Mouse (Mus musculus) lung, embryonic 14.5 days (tissue): ENCODE measurements around the gene Mroh8. TPM values are rescaled to one million over a fixed set of nuclear protein-coding genes. Genes with fewer than 3 reads are reported as not detected.

ENCODE experiments used
- ATAC-seq: fragments of 200-750 bp; cut with Nextera tagmentation; 2 replicates; pipeline ENCODE4 v1.8.0; 2017; ENCODE audit warnings: mild to moderate bottlenecking, moderate TSS enrichment, moderate library complexity; ENCODE audit not compliant: insufficient read depth
- DNase-seq: peaks from one replicate; pipeline ENCODE4 v3.0.0-alpha.2; 2015
- H3K27ac ChIP-seq: fragments of 300-500 bp; sonication (generic); 2 replicates; pipeline ENCODE4 v1.5.1; 2014; ENCODE audit warnings: low read depth, mild to moderate bottlenecking, moderate library complexity
- H3K27me3 ChIP-seq: fragments of 300-500 bp; sonication (generic); 2 replicates; pipeline ENCODE4 v1.6.1; 2014; ENCODE audit warnings: low read length, control low read depth; ENCODE audit not compliant: insufficient read depth
- H3K36me3 ChIP-seq: fragments of 300-500 bp; sonication (generic); 2 replicates; pipeline ENCODE4 v1.6.1; 2014; ENCODE audit warnings: control low read depth; ENCODE audit not compliant: insufficient read depth
- H3K4me1 ChIP-seq: fragments of 300-500 bp; sonication (generic); 2 replicates; pipeline ENCODE4 v1.6.1; 2014; ENCODE audit warnings: antibody characterized with exemption, control low read depth; ENCODE audit not compliant: insufficient read depth
- H3K4me2 ChIP-seq: fragments of 300-500 bp; sonication (generic); 2 replicates; pipeline ENCODE4 v1.6.1; 2014; ENCODE audit warnings: mild to moderate bottlenecking
- H3K4me3 ChIP-seq: fragments of 300-500 bp; sonication (generic); 2 replicates; pipeline ENCODE4 v1.5.1; 2014; ENCODE audit warnings: low read depth, low read length
- H3K9ac ChIP-seq: fragments of 300-500 bp; sonication (generic); 2 replicates; pipeline ENCODE4 v1.6.1; 2014
- H3K9me3 ChIP-seq: fragments of 300-500 bp; sonication (generic); 2 replicates; pipeline ENCODE4 v1.6.1; 2016; ENCODE audit warnings: low read depth, low read length, control low read depth
- CTCF ChIP-seq: IDR thresholded peaks from 2 replicates; pipeline ENCODE4 v1.5.1; 2016; ENCODE audit warnings: antibody characterized with exemption, low read depth
- WGBS: fragments of 180-500 bp; shearing (Covaris S2); extraction: QIAGEN DNeasy Blood & Tissue Kit; methylation state at CpG from one replicate; pipeline ENCODE4 v1.1.7; 2014; 5-methylcytosine and 5-hydroxymethylcytosine counted together
- polyA plus RNA-seq: library from polyadenylated mRNA; unstranded; fragments of >200 nt; fragmentation: Nextera tagmentation; extraction: Ambion mirVana; gene quantifications from 2 replicates; pipeline ENCODE4 v1.2.1, GENCODE M21; 2014

Mroh8 gene
- polyA plus RNA-seq, 1 experiment from 2014 or later, result 0.43 TPM

DNA sequence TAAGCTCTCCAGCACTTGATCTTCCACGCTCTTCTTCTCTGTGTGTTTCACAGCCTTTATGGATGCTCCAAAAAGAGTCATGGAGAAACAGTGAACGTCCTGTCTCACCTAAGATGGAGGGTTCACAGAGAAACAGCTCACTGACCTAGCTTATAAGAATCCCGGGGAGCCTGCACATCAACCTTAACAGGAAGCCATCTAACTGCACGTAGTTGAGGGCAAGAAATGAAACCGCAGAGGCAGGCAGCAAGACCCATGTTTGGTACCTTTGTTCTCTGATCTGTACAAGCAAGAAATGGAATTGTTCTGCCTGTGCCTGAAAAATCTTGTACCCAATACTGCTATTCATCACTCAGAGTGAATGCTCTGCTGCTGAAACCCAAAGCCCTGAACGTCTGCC, 59.2 kb downstream of the Mroh8 start:
- no peak overlapping the region for H3K27ac ChIP-seq
- no peak for TF ChIP-seq CTCF
- no peak overlapping the region for H3K9ac ChIP-seq
- no peak for ATAC-seq
- no peak for DNase-seq
- H3K4me1 ChIP-seq, result no peaks in the 10 kb centered on the region
- no peak overlapping the region for H3K4me3 ChIP-seq
- WGBS, result 81% methylated on average over 6 of the region's 6 CpGs
- no peaks in the 10 kb centered on the region for H3K36me3 ChIP-seq
- no peaks in the 10 kb centered on the region for H3K27me3 ChIP-seq
- H3K4me2 ChIP-seq, result no peak overlapping the region
- no peaks in the 10 kb centered on the region for H3K9me3 ChIP-seq

DNA sequence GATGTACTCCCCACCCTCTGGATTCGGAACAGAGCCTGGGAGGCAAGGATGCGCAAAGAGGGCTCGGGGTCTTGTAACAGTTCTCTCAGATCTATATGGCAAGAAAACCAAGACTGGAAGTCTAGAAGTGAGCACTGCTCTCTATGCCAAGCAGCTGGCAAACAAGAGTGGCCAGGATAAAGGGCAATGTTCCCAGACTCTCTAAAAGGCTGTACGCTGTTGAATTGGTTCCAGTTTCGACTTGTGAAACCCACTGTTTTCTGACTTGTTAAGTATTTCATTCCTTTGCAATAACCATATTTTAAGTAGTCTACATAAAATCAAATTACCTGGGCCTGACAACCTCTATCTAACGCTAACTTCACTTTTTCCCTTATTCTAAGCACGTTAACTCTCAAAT, 67.6 kb downstream of the Mroh8 start:
- Histone ChIP-seq H3K4me2 (no peak overlapping the region), H3K9me3 (peaks cover 3% of the 10 kb centered on the region; the same call in 1 of the 2 replicates), H3K4me1 (no peaks in the 10 kb centered on the region), H3K27me3 (no peaks in the 10 kb centered on the region), H3K9ac (no peak overlapping the region), H3K4me3 (no peak overlapping the region), H3K36me3 (no peaks in the 10 kb centered on the region), H3K27ac (no peak overlapping the region)
- ATAC-seq, result no peak
- no peak for DNase-seq
- TF ChIP-seq CTCF, result no peak
- 91% methylated on average over 7 of the region's 7 CpGs for WGBS

DNA sequence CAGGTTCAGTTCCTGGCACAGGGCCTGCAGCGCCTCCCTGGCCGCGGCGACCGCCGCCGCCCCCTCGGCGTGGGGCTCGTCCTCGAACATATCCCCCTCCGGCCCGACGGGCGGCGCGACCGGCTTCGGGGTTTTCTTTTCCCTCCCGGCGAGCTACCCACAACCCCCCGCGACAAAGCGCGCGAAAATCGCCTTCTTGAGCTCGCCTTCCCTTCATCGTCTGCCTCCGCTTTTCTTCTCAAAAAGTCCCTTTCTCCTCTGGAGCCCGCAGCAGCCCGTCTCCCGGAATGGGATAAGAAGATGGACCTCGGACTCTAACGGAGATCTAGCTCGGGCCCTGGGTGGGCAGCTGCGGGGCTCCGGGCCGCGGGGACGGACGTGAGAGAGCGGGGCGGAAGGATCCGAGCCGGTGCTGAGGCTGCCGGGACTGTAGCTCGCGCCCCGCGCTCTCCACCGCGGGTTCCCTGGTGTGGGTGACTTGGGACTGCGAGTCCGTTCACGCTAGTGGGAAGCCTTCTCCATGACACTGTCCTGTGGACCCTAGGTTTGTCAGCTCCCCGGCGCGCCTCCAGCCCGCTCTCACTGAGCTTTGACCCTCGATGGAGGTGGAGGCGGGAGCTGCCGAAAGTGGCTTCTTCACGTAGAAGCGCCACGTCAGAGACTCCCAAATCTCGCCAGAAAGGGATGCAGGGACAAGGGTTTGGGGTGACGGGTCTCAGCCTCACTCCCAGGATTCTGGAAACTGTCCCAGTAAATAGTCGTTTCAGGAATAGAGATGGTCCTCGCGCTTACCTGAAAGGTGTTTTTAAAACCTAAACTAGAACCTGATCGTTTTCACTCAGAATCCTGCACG, 74.8 kb downstream of the Mroh8 start, which contains the start of gene Rbl1:
TSS of gene Rbl1 (minus strand) at position 169 of the 853 bp plus-strand sequence.
- no peak; the same call in 1 of the 2 replicates for TF ChIP-seq CTCF
- WGBS, result 2% methylated on average over 73 of the region's 73 CpGs

DNA sequence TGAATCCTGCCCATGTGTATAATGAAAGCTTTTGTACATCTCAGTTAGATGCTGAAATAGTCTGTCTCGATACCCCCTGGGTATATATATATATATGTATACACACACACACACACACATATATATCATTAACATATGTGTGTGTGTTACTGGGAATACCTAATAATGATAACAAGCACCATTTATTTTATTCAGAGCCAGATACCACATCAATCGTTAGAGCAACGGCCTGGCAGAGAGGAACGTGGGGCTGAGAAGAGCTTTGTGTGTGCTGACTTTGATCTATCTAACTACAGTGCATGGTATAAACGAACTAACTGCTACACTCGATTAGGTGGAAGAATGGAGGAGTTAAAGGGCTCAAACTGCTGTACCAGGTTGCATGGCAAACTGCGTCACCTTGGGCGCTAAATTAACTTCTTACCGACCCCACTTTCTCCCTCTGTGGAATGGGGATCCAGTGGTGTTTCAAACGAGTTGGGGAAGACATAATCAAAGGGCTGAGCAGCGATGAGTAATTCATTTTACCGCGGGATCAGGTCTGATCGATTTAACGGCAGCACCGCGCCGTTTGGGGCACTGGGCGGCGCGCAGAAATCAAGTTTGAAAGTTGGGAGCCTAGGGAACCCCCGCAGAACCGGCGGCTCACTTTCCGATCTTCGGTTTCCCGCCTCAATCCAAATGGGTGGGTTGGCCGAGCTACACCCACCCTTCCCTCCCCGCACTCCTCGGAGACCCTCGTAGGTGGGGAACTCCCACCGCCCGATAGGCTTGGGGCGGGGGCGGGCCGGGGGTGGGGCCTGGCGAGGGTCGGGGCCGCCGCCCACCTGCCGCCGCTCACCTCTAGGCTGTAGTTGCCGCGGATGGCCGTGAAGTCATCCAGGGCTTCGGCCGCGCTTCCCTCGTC, 75.6 kb downstream of the Mroh8 start:
- WGBS, result 1% methylated on average over 49 of the region's 49 CpGs
- Histone ChIP-seq H3K27me3 (no peaks in the 10 kb centered on the region), H3K4me1 (no peaks in the 10 kb centered on the region), H3K9me3 (peaks cover 3% of the 10 kb centered on the region; the same call in 1 of the 2 replicates), H3K4me3 (peak overlapping the region; percentile 77), H3K9ac (peak overlapping the region; percentile 99), H3K27ac (peak overlapping the region; percentile 99), H3K36me3 (peaks cover 16% of the 10 kb centered on the region), H3K4me2 (peak overlapping the region; percentile 88)
- ATAC-seq (peak; percentile 89), DNase-seq (peak; percentile 78)
- no peak for TF ChIP-seq CTCF

More for the DNA sequence above, 74.8 kb downstream of the Mroh8 start, which contains the start of gene Rbl1:
- H3K4me2 ChIP-seq, result peak within 1 kb of the TSS; percentile 88
- ATAC-seq, result peak; percentile 85
- H3K27me3 ChIP-seq, result no peaks in the 10 kb centered on the region
- H3K36me3 ChIP-seq, result 0 out of 2 replicates have a peak, but pooled peaks cover 9% of the 10 kb centered on the region
- peaks cover 3% of the 10 kb centered on the region; the same call in 1 of the 2 replicates for H3K9me3 ChIP-seq
- H3K9ac ChIP-seq, result peak within 1 kb of the TSS; percentile 99
- H3K27ac ChIP-seq, result peak within 1 kb of the TSS; percentile 99
- H3K4me1 ChIP-seq, result no peaks in the 10 kb centered on the region
- peak; percentile 98 for DNase-seq
- H3K4me3 ChIP-seq, result peak within 1 kb of the TSS; percentile 77

DNA sequence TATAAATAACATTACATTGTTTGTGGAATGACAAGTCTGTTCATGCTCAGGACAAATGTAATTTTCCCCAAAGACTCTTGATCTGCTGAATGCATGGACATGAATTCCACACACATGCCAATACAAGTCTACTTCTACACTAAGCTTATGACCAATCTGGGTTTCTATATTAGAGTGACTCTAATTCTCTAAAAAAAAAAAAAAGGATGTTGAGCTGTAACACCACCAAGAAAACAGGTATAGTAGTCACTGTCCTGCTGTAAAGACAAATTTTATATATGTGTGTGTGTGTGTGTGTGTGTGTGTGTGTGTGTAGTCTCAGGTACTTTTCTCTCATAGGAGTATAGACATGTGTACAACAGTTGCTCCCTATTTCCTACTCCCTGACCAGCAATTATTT, 76.3 kb downstream of the Mroh8 start:
- DNase-seq (peak; percentile 2), ATAC-seq (no peak)
- Histone ChIP-seq H3K4me2 (peak overlapping the region; percentile 88), H3K4me3 (peak overlapping the region; percentile 77), H3K36me3 (peaks cover 20% of the 10 kb centered on the region), H3K27me3 (no peaks in the 10 kb centered on the region), H3K27ac (no peak overlapping the region), H3K9ac (peak overlapping the region; percentile 99), H3K4me1 (no peaks in the 10 kb centered on the region), H3K9me3 (peaks cover 3% of the 10 kb centered on the region; the same call in 1 of the 2 replicates)
- TF ChIP-seq CTCF, result no peak

DNA sequence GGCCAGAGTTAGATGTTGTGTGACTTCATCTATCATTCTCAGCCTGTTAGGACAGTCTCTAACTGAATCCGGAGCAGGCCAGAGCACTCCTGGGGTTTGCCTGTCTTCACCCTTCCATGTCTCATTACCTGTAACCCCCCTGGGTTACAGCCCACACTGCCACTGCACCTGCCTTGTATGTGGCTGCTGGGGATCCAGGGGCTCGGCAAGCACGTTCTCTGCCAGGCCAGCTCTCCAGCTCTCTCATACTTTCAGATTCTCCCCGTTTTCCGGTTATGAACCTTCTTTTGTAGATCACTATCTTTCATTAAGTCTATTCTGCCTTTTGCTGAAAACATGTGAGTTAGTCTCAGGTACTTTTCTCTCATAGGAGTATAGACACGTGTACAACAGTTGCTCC, 77.0 kb downstream of the Mroh8 start:
- H3K36me3 ChIP-seq, result peaks cover 26% of the 10 kb centered on the region
- no peak for ATAC-seq
- 79% methylated on average over 6 of the region's 6 CpGs for WGBS
- peak overlapping the region; percentile 15; the same call in 1 of the 2 replicates for H3K9ac ChIP-seq
- no peak for DNase-seq
- H3K9me3 ChIP-seq, result peaks cover 1% of the 10 kb centered on the region; the same call in 1 of the 2 replicates
- no peak for TF ChIP-seq CTCF
- no peaks in the 10 kb centered on the region for H3K27me3 ChIP-seq
- H3K27ac ChIP-seq, result no peak overlapping the region
- no peaks in the 10 kb centered on the region for H3K4me1 ChIP-seq
- H3K4me2 ChIP-seq, result peak overlapping the region; percentile 88; the same call in 1 of the 2 replicates
- H3K4me3 ChIP-seq, result no peak overlapping the region
